Mouse (Mus musculus) CD4-positive, CD25-positive, alpha-beta regulatory T cell, adult 2 months (primary cell): Measurements from ENCODE around the gene Gon7.
A peak's percentile ranks its signal among the peaks of the same experiment; 100 is the strongest.

ENCODE experiments used
- DNase-seq: peaks from one replicate; pipeline ENCODE4 v3.0.0-alpha.2; 2012; ENCODE audit warnings: low read depth, low spot score

Gene Gon7

DNA sequence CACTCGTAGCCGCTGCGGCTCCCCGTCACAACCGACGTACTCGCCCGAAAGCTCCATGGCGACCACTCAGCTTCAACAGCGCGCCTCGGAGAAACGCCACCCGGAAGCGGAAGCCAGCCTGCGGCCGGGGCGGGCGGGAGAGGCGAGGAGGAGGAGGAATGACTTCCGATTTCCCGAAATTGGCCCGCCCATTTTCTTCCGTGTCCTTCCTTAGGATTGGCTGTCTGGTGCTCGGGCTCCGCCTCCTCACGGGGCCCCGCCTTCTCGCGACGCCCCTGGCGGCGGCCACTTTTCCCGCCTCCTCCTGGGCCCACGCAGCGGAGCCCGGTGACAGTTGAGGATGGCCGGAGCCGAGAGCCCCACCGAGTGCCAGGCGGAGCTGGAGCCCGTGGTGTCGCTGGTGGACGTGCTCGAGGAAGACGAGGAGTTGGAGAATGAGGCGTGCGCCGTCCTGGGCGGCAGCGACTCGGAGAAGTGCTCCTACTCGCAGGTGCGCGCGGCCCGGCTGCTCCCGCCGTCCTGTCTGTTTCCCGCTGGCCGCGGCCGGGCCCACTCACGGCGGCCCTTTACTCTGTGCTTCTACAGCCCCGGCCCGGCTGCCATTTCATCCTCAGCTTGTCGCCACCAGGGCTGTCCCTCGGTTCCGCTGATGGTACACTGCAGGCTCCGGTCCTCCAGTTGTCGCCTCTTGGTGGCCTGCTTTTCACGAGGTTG, at the start of gene Gon7, which contains the start of the genes Gm28051 and Ubr7:
Gon7 (minus strand) TSS at position 115 of the 714 bp plus-strand sequence.
Gm28051 (minus strand) TSS at position 77 of the 714 bp plus-strand sequence.
Ubr7 (plus strand) TSS at position 279 of the 714 bp plus-strand sequence.
- peak; percentile 97 for DNase-seq

DNA sequence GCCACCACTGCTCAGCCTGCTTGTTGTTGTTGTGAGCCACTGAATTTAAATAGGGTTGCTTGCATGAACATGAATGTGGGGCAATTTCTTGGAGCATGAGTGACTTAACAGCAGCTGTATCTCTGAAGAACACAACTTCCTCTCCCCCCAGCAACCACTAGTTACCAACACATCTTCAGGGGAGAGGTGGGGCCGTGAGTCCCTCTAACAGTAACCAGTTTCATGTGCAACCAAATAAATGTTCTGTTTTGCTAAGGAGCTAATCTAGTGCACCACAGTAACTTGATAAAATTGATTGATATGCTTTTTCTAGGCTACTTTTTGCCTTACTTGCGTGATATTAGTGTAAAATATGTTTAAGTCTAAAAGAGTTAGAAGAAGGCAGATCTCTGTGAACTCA, 41.9 kb upstream of the Gon7 start:
- no peak for DNase-seq

DNA sequence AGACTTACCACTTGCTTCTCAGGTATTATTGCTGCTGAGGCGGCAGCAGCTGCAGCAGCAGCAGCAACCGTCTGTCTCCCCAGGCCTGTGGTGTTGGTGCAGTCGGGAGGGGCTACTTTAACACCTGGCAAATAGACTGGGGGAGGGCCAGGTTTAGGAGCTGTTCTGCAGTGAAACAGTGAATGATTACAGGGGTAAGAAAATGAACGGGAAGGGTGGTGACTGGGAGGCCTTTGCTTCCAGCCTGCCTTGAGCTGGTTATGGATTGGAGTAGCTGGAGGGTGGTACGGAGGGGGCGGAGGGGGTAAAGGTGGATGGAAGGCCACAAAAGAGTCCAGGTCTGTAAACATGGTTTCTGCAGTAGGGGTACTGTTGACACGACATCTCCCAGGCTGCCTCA, 30.3 kb upstream of the Gon7 start:
- DNase-seq, result no peak

DNA sequence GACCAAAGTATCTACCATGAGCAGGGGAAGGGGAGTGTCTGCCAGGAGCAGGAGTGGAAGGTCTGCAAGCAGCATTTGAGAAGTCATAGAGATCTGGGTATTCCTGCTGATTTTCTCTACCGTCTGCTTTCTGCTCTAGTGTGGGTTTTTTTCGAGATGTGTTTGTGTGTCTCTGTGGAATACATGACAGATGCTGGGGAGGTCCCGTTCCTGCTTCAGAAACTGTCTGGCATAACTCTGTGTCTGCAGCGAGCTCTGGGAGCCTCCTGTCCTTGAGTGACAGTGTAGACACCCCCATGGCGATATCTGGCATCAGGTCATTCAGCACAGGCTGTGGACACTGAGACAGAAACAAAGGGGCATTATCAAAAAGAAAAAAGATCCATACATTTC, 28.0 kb upstream of the Gon7 start:
- DNase-seq, result no peak

DNA sequence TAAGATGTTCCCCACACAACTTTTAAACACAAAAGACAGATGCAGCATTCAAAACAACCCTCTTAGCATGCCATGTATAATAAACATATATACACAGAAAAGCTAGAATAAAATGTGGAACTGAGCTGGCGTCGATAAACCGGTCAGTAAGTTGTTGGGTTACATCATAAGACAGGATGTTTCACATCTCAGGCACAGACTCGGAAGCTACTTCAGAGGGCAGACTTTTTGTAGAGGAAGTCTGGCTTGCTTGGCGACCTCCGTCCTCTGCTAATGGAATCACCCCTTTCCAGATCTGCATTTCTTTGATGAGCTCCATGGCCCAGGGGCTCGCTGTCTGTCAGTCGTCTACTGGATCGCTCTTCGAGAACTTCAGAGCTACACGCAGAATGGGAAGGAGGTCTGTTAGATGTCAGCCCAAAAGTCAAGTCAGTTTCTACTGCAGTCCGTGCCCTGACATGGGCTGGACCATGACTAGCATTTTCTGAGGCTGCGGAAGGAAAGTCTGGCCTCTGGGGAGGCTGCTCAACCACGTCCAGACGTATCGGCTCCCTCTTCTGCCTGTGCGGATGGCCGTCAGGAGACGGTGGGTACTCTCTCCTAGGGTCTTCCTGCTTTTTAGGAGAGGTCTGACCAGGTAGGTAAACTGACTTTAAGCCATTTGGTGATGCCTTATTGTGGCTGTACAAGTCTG, 27.4 kb upstream of the Gon7 start:
- DNase-seq, result no peak

DNA sequence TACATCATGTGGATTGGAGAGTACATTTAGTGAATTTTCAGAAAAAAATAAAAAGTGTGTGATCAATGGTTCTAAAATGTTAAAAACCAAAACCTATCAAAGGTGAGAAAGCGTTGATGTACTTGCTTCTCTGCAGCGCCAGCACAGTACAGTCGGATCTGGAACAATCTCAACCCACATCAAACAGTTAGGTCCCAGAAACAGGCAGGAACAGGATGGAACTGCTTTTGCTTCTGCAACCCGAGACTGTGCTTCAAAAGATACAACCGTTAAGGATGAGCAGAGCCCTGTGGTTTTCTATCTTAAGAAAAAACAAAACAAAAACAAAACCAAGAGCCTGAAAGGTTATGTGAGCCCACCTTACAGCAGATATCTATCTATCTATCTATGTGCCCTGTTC, 25.2 kb upstream of the Gon7 start:
- DNase-seq, result no peak

DNA sequence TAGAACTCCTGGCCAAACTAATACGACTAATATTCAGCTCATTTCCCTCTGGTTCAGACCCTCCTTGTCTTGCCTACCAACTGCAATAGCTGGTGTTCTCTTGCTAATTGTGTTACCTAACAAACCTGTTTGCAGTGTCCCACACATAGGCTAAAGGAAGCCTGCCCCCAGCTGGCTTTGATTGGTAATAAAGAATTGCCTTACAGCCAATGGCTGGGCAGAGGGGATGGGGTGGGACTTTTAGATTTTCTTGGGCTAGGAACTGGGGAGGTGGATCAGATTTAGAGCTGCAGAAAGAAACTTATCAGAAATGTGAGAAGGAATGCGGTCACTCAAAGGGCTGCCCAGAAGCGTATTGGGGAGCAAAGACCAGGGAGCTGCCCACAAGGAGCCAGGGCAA, 21.8 kb upstream of the Gon7 start:
- peak; percentile 42 for DNase-seq

DNA sequence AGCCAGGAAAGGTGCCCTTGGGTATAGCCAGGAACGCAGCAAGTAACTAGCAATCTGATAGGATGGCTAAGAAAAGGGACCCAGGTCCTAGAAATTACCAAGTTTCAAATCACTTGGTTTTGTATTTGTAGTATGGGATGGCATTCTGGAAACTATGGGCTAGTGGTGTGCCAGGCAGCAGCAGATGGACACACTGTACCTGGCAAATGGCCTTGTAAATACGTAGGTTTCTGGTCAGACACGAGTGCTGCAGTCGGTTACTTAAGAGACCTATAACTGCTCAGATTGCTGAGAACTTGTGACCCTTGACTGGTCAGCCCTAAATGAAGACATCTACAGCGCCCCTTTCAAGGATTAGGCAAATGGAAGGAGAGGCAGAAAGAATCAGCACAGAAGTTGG, 20.5 kb upstream of the Gon7 start:
- DNase-seq, result no peak

DNA sequence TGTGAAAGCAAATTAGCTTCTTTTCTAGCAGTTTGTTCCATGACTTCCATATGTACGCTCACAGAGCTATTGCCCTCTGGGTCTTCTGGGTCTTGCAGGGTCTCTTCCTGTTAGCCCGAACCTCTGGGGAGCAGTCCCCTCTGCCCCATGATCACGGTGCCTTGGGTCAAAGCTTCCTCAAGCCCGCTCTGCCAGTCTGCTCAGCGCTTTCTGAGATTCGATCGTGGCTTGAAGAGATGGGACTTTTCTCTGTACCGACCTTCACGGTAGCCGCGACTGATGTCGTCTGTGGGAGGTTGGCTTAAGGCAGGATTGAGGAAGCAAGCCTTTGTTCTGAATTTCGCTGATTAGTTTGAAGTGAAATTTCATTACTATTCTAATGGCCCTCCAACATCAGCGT, 18.4 kb upstream of the Gon7 start:
- DNase-seq, result no peak

DNA sequence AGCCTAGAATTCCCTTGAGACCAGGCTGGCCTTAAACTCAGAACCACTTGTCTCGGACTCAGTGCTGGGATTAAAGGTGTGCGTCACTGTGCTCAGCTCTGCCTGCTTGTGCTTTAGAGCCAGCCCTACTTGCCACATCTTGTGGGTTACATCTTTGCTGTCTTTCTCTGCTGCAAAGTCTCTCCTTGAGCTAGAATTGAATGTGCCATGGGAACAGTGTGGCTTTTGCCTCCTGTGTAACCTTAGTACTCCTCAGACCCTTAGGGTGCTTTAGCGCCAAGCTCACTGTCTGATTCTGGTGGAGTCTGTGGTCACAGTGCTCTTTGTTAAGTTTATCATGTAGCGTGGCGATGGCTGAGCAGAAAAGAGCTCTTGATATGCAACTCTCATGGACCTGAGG, 15.1 kb upstream of the Gon7 start:
- DNase-seq, result no peak

DNA sequence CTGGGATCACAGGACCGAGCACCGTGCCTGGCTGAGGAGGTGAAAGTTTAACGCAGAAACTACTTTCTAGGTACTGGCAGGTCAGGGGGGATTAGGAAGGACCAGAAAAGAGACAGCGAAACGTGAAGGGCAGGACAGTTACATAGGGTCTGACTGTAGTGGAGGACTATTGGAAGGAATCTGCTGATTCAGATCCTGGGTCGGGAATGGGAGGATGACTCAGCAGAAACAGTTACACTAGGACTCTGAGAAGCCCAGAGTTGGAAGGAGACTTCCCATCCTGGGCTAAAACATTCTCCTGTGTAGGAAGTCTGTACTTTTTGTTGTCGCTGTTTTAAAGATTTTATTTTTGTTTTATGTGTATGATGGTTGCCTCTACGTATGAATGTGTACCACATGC, 14.0 kb upstream of the Gon7 start:
- no peak for DNase-seq

DNA sequence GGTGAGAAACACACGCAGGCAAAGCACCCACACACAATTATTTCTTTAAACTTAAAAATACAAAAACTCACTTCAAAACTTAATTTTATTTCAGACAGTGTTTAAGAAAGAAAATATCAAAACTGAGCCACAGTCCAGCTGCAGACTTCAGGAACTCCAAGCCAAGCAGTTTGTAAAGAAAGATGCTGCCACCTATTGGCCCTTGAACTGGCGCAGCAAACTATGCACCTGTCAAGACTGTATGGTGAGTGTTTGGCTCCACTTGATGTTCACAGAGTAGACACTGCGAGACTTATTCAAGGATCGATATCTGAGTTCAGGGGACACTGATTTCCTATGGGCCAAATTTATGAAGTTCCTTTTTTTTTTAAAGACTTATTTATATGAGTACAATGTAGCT, 11.4 kb upstream of the Gon7 start:
- DNase-seq, result peak; percentile 49

DNA sequence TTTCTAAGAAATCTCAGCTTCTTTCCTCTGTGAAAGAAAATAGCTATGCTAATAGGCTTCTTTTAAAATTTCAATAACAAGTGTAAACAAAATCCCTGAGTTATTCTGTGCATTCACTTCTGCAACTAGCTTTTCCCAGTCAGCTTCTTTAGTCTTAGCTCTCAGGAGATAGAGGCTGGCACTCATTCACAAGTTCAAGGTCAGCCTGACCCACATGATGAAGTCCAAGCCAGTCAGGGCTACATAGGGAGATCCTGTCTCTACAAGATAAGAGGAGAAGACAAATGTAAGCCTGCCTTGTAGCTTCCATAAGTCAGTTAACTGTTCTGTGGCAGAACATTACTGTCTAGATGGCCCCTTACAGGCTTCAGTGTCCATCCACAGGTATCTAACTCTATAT, 6.1 kb upstream of the Gon7 start:
- DNase-seq, result no peak

DNA sequence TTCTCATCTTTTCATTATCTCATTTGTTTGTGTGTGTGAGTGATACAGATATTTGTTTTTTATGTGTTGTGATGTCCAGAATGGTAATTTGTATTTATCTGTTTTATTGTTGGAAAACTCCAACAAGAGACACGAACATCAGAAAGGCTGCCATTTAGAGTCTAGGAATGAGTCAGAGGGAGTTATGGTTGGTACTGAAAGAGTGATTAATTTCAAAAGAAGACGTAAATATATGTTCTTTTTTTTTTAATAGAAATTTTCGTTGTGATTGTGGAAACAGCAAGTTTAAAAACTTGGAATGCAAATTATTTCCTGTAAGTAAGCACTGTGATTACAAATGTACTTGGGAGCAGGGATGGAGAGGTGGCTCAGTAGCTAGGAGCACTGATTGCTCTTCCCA, 4.1 kb upstream of the Gon7 start:
- no peak for DNase-seq

DNA sequence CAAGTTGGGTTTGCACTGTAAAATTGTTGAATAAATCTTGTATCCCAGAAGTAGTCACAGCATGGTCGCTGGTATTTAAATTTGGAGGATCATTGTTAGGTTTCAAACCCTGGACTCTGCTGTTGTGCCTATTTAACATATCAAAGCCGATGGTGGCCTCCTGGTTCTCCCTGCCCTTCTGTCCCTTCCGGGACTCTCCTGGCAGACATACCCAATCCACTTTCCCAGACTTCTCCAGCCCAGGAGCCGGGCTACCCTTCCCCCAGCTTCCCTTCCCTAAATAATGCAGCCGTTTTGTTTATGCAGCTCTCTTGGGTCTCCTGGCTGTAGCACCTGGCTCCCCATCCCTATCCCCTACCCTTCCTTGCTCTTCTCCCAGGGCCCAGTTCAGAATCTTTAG, 1.3 kb upstream of the Gon7 start:
- no peak for DNase-seq

DNA sequence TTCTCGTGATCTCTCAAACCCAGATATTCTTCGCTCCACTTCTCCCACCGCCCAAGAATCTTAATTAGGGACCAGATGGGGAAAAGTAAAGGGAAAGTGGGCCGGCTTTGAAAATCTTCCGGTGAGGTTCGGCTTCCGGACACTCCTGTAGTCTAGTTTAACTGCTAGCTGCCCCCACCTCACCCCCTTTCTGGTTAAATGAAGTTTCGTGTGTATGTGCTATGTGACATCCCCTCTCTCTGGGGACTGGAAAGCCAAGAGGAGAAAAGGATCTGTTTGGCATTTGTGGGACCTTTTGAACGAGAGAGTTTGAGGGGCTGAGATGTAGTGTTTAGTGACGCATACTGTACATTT, 777 bp upstream of the Gon7 start, which contains the start of gene Gm20604:
Gm20604 (minus strand) TSS at position 270 of the 354 bp plus-strand sequence.
- no peak for DNase-seq

DNA sequence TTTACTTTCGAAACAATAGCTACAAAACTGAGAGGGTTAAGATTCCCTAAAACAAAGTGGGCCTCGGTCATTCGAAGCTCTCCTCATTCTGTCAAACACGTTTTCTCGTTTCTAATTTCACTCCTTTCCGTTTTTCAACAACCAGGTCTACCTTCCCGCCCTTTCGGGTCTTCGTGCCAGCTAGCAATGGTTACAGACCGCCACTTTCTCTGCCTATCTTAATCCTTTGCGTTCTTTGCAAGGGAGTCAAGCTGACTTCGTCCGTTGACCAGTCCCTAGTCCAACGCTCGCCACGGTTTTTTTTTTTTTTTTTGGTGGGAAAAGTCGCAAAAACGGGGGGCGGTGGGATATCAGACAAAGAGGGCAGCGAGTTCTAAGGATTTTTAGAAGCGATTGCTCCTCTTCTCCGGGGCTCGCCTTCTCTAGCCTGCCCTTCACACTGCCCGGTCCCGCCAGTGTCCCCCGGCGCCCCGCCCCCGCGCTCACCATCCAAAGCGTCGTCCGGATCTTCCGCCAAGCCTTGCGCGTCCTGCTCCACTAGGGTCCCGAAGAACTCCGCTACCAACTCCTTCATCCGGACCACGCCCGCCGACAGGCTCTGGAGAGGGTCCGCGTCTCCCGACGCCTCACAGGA, 431 bp downstream of the Gon7 start:
- peak; percentile 26 for DNase-seq

DNA sequence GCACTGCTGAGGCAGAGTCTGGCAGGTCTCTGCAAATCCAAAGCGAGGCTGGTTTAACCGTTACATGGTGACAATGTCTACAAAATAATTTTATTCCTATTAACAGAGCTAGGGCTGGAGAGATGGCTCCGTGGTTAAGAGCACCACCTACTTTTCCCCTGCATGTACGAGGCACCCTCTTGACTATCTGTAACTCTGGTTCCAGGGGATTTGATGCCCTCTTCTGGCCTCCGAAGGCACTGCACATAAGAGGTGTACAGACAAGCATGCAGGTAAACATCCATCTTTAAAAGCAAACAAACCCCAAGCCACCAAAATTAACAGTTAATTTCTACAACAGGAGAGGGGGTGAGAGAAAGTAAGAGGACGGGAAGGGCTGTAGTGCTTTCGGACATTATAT, 1.3 kb downstream of the Gon7 start:
- peak; percentile 75 for DNase-seq

DNA sequence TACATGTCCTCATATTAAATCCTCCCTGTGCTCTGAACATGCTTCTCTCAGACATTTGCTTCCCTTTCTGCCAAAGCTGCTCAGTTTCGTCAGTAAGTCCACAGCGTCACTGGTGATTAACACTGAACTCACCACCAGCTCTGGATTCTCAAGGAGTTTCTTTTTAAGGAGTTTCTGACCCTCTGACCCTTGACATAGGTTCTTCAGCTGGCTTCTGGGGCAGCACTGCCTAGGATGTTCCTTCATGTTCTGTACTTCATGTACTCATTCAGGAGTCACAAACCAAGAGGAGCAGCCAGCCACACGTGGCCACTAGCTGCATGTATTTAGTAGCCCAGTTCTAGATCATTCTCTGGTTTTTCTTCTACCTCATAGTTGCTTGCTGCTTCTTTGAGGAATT, 9.3 kb downstream of the Gon7 start:
- DNase-seq, result no peak

DNA sequence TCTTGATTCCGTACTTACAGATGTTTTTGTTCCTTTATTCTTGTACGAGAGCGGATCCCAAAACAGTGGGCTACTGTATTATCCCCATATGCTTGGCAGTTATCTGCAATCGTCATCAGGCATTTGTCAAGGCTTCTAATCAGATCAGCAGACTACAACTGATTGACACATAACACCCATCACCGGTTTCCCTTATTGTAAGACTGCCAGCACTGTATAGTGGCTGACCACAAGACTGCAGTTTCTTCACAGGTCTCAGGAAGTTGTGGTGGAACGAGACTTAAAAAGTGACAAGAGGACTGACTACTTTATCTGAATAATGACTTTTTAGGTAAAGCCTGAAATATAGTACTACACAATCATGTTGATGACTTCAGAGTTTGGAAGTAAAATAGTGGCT, 12.8 kb downstream of the Gon7 start:
- DNase-seq, result peak; percentile 82

DNA sequence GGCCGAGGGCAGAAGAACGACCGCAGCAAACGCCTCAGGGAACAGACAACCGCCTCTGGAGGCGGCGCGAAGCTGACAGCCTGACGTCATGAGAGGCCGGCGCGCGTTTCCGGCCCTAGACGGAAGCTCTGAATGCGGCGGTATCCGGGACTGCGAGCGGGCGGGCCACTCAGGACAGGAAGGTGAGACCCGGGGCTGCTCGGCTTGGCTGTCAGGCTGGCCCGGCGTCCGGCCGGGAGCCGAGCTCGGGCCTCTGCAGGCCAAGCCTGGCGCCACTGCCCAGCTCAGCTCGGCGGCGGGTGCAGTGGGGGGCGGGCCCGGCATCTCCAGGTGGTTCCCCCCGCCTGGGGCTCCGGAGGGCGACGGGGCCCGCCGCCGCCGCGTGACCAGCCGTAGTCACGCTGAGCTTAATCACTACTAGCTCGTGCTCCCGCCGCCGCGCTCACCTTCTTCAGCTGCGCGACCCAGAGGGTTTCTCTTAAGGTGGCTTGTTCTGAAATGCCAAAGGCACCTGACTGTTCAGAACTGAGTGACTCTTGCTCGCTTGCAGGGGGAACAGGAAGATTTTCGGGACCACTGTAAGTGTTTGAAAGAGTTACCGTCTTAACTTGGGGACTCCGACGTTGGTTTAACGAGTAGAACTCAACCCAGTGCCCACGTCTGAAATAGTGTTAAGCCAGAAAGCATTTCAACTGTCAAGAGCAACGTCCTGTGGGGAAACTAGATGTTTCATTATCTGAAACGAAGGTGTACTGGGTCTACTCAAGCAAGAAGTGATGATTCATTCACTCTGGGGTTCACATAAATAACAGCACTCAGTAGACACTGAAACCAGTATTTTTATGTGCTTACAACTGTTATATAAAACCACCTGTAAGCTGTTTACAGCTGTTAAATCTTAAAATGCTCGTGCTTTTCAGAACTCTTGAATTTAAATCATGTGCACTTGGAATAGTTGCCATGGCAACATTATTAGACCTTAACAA, 13.7 kb downstream of the Gon7 start, which contains the start of the genes Moap1 and Tmem251:
Moap1 (minus strand) TSS at position 73 of the 986 bp plus-strand sequence.
Tmem251 (plus strand) TSS at position 174 of the 986 bp plus-strand sequence.
- peak; percentile 94 for DNase-seq
